Mouse (Mus musculus) thymus, postnatal 0 days (tissue): ENCODE data around the gene Cenpn. TPM values are rescaled to one million over a fixed set of nuclear protein-coding genes. Genes with fewer than 3 reads are reported as not detected.

Source experiments
- polyA plus RNA-seq: library from polyadenylated mRNA; unstranded; fragments of >200 nt; fragmentation: Nextera tagmentation; extraction: Ambion mirVana; gene quantifications from 2 replicates; pipeline ENCODE4 v1.2.1, GENCODE M21; 2015

Gene Cenpn
- polyA plus RNA-seq, 1 experiment from 2014 or later = 35.4 TPM

Other genes starting within 250 kb of the Cenpn start
- 17.7 and 18.6 TPM in 2 replicates for gene Cdyl2, start 188.7 kb upstream of the Cenpn start, polyA plus RNA-seq
- 132 and 136 TPM in 2 replicates for gene Cmc2, start 275 bp upstream of the Cenpn start, polyA plus RNA-seq
- 12.5 and 13.1 TPM in 2 replicates for gene Atmin, start 21.7 kb downstream of the Cenpn start, polyA plus RNA-seq
- gene 1700030J22Rik, start 57.2 kb downstream of the Cenpn start, polyA plus RNA-seq = 0.69 and 0.95 TPM in 2 replicates
- 80.0 and 83.9 TPM in 2 replicates for gene Gcsh, start 71.8 kb downstream of the Cenpn start, polyA plus RNA-seq
- gene Pkd1l2, start 160.7 kb downstream of the Cenpn start, polyA plus RNA-seq = 0.12 and 0.13 TPM in 2 replicates
- 0.09 TPM in 1 of 2 replicates, not detected in the other for gene Bco1, start 174.1 kb downstream of the Cenpn start, polyA plus RNA-seq
- gene Gan, start 236.4 kb downstream of the Cenpn start, polyA plus RNA-seq = 1.5 and 2.3 TPM in 2 replicates